Mouse (Mus musculus): ENCODE results near the gene Gm8439.
"Not testable (repeated sequence)": the region's sequence is repeated elsewhere in the genome, so short reads cannot be mapped to it uniquely, and the experiment has no call there.

Gm8439 gene

GRCm38 (mm10) chr4:120588445-120588844, at the start of gene Gm8439:
Gene Gm8439, plus strand, starts transcription at chr4:120588745.
- no peak for DNase-seq

DNA sequence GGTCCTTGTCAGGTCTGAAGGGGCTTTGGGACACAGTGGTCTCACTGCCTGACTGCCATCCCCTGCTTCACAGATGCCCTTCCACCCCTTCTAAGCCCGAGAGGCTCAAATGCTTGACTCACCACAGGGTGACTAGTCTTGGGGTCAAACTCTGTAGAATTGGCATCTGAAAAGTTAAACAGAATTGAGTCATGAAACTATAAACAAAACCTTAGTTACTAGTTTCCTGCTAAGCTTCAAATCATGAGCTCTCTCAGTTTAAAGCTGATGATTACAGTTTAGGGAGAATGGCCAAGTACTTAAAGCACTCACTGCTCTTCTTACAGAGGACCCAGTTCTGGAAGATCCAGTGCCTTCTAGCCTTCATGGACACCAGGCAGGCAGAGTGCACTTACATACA, 43.6 kb upstream of the Gm8439 start:
- no peak for DNase-seq

DNA sequence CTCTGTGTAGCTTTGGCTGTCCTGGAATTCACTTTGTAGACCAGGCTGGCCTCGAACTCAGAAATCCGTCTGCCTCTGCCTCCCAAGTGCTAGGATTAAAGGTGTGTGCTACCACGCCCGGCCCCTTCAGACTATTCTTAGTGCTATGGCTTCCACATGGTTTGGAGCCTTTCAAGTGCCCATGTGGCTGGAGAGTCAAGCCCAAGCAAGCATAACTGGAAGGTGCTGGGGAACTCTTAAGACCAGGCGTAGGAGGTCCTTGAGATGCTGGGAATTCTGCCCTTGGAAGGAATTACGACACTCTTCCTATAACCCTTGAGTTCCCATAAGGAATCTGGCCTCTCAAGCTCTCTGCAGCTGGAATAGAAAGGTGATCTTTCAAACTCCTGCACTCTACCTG, 32.0 kb upstream of the Gm8439 start:
- DNase-seq = no peak

DNA sequence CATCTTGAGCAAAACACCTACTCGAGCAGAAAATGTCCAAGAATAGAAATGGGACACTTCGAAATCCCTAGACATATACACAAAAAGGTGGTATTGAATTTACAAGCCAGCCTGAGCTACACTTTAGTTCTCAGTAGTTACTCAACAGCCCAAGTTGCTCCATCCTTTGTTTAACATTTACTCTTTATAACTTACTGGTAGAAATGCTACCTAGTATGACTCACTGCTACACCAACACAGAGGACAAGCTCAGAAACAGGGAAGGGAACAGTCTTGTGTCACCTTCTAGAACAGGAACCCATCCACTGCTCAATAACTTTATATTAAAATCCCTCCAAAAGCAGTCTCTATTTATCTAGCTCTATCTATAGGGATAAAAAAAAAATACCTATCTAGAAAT, 22.8 kb upstream of the Gm8439 start:
- no peak for DNase-seq

GRCm38 (mm10) chr4:120568005-120568404, 20.5 kb upstream of the Gm8439 start:
- DNase-seq = peak; percentile 37

- DNase-seq = peak; percentile 61
Observed at GRCm38 (mm10) chr4:120569025-120569424, 19.5 kb upstream of the Gm8439 start.

- peak; percentile 96 for DNase-seq
Observed at GRCm38 (mm10) chr4:120569486-120570437, 18.8 kb upstream of the Gm8439 start, which contains the start of gene Ctps. Gene Ctps, minus strand, starts transcription at chr4:120570276.

DNA sequence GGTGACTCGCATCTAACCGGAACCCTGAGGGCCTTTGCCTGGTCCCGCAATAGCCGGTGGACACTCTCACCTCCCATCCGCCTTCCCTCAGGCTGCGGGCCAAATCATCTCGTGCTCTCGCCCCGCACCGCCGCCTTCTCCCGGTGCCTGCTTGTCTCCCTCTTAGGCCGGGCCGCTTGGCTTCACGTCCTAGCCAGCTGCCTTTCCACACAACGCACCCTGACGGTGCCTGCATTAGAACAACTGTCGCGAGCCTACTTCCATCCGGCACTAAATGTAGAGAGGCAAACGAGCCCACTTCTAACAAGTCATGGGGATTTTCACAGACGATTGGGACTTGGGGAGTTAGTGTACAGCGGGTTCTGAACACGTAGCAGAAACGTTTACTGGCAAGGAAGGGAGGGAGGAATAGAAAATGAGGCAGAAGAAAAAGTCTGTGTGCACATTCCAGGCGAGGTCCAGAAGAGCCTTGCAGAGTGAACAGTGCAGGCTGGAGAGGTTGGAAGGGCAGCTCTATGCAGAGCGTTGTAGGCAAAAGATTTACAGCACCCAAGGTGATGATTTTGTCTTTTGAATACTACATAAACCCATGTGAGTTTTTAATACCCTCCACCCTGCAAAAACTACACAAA, 18.0 kb upstream of the Gm8439 start:
- no peak for DNase-seq

GRCm38 (mm10) chr4:120571070-120571464, 17.5 kb upstream of the Gm8439 start:
- peak; percentile 30 for DNase-seq

DNA sequence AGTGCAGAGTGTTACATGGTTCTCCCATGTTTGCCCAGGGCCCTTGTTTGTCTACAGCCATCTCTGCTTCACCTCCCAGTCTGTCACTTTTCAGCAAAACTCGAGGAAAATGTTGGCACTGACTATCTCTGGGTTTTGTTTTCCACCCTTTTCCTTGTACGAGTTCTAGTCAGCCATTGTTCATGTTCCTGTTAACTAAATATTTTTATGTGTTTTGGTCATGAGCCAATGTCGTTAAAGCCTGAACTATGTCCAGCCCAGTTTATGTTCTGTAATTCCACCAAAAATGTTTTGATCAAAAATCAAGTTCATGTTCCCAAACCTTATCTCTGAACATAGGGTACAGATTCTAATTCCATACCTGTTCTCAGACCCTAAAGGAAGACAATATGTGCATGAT, 16.9 kb upstream of the Gm8439 start:
- DNase-seq = no peak

- DNase-seq = no peak
Observed at GRCm38 (mm10) chr4:120580894-120581293, 7.7 kb upstream of the Gm8439 start.

DNA sequence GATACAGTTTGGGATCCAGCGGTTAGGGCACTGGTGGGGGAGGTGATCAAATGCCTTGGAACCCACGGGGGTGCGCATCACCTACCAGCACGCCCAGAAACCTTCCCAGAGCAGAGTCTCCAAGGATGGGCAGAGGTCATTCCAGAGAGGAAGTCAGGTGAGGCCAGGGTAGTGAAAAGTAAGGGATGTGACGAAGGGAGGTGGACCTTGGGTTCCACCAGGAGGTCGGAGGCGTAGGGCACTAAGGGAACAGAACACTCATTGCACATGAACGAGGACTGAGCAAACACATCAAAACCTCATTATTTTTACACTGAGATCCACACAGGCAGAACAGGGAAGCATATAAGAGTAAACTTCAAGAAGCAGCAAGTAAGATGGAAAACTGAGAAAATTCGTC, 6.8 kb upstream of the Gm8439 start:
- DNase-seq = no peak

- DNase-seq = no peak
Observed at GRCm38 (mm10) chr4:120586986-120587385, 1.6 kb upstream of the Gm8439 start.

DNA sequence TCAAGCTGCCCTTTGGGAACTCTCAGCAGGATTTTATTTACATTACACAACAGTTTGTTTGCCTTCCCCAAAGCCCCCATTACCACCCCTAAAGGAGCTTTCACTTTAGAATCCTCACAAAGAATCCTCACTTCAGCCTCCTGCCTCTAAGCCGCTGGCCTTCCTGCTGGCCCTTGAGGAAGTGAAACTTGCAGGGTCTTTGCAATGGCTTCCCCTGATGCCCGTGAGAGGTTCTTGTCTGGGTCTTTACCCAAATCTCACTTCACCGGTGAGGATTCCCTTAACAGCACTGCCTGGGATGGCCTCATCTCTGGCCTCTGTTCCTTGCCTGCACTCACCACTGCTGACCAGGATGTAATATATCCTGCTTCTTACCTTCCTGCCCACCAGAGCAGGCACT, 525 bp downstream of the Gm8439 start:
- DNase-seq = no peak

DNA sequence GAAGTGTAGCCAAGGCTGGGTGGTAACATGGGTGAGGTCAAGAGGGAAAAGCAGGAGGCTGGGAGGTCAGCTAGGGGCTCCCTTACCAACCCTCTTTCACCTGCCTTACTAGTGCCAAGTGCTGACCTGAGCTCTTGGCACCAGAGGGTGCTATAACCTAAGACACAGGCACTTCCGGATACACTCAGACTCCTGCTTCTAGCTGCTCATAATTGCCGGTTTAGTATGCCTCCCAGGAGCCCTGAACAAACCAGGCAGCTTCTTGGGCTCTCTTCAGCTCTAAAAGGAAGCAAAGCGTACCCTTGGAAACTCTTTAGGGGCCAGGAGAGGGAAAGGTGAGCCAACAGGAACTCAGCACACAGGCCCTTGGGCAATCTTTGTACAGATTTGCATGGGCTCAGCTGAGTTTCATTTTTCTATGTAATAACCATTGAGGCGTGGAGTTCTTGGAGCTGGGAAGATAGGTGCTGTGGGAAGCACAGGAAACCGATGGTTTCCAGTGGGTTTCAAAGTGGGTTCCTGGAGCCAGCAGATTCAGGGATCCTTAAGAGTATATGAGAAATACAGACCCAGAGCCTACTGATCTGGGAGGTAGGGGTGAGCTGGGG, 1.4 kb downstream of the Gm8439 start:
- DNase-seq = peak; percentile 77

DNA sequence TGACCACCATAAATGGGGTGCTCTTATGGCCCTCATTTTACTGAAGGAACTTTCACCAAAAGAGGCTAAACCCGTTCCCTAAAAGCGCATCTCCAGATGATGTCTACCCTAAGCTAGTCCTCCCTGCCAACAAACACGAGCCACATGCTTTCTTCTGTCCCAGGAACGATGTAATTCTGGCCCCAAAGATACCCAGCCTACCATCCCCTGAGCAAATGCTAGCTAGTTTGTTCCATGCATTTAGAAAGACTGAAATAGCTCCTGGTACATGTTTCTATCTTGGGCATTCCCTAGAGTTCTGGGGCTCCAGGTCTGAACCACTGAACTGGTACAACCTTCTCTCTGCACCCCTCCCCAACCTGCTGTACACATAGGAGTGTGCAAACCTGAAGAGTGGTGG, 2.4 kb downstream of the Gm8439 start:
- DNase-seq = no peak

- DNase-seq = not testable (repeated sequence)
Observed at GRCm38 (mm10) chr4:120596210-120596609, 7.7 kb downstream of the Gm8439 start.

- peak; percentile 44 for DNase-seq
Observed at GRCm38 (mm10) chr4:120598922-120599321, 10.4 kb downstream of the Gm8439 start.

DNA sequence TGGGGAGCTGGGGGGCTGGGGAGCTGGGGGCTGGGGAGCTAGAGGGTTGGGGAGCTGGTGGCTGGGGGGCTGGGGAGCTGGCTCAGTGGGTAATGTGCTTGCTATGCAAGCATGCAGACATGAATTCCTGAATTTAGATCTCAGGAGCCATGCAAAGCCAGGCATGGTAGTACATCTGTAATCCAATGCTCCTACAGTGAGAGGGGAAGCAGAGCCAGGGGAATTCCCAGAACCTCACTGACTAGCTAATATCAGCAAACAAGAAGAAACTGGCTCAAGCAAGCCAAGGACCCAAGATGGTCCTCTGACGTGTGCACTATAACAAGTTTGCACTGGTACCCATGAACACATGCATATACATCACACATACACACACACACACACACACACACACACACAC, 13.2 kb downstream of the Gm8439 start:
- DNase-seq = peak; percentile 16

DNA sequence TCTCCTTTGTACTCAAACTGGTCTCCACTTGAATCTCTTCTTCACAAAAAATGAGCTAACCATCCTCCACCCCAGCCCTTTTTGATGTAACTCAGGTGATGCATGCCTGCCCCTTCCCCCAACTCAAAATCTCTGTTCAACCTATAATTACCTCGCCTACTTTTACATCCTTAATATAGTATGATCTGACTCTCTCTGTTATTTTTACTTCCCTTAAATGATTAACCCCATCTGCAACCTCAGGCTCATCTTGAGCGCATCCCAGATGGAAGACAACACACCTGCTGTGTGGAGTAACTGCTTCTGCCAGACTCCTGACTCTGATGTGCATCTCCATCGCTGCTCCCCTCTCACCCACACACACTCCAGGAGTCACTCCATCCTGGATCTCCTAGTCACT, 14.1 kb downstream of the Gm8439 start:
- no peak for DNase-seq

DNA sequence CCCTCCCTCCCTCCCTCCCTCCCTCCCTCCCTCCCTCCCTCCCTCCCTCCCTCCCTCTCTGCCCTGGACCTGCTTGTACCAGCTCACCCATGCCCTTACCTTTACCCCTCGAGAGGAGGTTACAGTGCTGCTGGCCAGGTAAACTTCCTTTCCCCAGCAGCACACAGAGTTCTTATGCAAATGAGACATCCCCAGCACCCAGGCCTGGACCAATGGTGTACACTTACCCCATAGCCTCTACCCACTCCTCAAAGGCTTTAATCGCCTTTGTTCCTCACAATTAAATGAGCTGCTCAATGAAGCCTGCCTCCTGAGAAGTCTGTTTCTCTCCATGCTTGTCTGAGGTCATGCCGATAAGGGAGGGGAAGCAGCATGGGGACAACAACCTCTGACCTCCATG, 18.4 kb downstream of the Gm8439 start:
- DNase-seq = no peak

GRCm38 (mm10) chr4:120611005-120611404, 22.5 kb downstream of the Gm8439 start:
- DNase-seq = no peak

DNA sequence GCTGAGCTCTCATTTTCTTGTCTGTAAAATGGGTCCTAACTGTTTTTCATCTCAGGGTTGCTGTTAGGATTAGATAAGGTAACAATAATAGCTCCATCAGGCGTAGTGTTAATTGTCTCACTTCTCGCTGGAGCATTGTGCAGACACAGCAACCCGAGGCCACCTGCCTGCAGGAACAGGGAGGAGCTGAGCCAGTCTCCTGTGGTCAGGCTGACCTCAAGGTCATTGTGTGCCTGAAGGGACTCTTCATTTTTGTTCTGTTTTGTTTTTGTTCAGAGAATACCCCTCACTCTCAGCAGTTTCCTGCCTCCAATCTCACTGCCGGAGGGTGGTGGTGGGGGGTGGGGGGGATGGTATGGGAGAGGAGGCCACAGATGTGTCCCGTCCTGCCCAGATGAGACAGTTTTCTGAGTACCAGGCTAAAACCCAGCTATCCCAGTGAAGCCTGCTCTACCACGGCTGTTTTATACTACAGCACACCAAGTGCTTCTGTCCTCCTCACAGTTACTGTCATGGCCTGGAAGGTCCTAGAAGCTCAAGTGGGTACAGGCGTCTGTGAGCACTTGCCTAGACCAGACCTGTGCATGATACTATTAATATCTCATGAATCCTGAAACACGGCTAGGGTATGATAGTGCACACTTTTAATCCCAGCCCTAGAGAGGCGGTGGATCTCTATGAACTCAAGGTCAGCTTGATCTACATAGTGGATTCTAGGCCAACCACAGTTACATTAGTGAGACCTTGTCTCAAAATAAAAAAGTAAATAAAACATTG, 23.9 kb downstream of the Gm8439 start:
- no peak for DNase-seq
